ENCODE assay signal across 14 mouse cellular contexts in the genomic region with DNA sequence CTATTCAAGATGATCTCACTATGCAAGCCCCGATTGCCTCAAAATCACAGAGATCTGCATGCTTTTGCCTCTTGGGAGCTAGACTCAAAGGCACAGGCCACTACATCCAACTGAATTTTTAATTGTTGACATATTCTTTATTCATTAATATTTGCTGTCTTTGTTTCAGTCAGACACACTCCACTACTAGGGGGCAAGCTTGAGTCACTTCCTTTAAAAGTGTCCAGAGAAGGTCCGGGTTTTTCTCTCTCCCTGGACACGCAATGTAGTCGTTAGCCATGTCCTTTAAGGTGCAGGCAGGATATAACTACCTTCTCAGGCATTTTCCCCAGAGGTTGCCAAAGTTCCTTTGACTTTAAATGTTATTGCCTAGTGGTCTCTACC. TPM values are rescaled to one million over a fixed set of nuclear protein-coding genes. Genes with fewer than 3 reads are reported as not detected.
A peak's percentile ranks its signal among the peaks of the same experiment; 100 is the strongest.
DNase-seq lines count a peak whose midpoint lies in the region; ATAC-seq and TF ChIP-seq lines count a peak whose summit lies in the region.
"Had no signal": no experiment of that assay in that cellular context is flagged by ENCODE, and none has a peak within 500 bp of the region (broad histone marks: within the 10 kb centered on the region; RNA-seq: fewer than 3 reads in every experiment).

No protein-coding gene starts in this region.

- H3K9me3 ChIP-seq in intestine, postnatal 0 days (ENCODE audit: control insufficient read depth) = no peaks in the 10 kb centered on the region
- no peaks in the 10 kb centered on the region for H3K9me3 ChIP-seq in intestine, embryonic 15.5 days
- H3K9me3 ChIP-seq: midbrain, embryonic 12.5 days had no signal

- H3K4me3 ChIP-seq in intestine, postnatal 0 days (ENCODE audit: low read depth, low read length) = no peak overlapping the region
- no peak overlapping the region for H3K4me3 ChIP-seq in intestine, embryonic 15.5 days (replicated peaks)
- H3K4me3 ChIP-seq: midbrain, embryonic 12.5 days had no signal

- no peak overlapping the region for H3K4me2 ChIP-seq in intestine, postnatal 0 days (replicated peaks; ENCODE audit: low read depth)
- no peak overlapping the region for H3K4me2 ChIP-seq in intestine, embryonic 15.5 days (replicated peaks)
- H3K4me2 ChIP-seq: midbrain, embryonic 12.5 days had no signal

- no peak overlapping the region for H3K27ac ChIP-seq in intestine, postnatal 0 days (ENCODE audit: low read depth, low read length)
- no peak overlapping the region for H3K27ac ChIP-seq in intestine, embryonic 15.5 days
- H3K27ac ChIP-seq: midbrain, embryonic 12.5 days had no signal

- no peak overlapping the region for H3K9ac ChIP-seq in intestine, postnatal 0 days (ENCODE audit: low read depth, low read length)
- no peak overlapping the region for H3K9ac ChIP-seq in intestine, embryonic 15.5 days
- H3K9ac ChIP-seq: midbrain, embryonic 12.5 days had no signal

- ATAC-seq in intestine, postnatal 0 days = no peak
- no peak for ATAC-seq in intestine, embryonic 15.5 days
- no peak for ATAC-seq in megakaryocyte, adult 5-6 weeks (ENCODE audit: poor library complexity, severe bottlenecking)

- no peaks in the 10 kb centered on the region; the same call in 1 of the 2 replicates for H3K36me3 ChIP-seq in intestine, postnatal 0 days (ENCODE audit: control insufficient read depth, insufficient read depth)
- no peaks in the 10 kb centered on the region for H3K36me3 ChIP-seq in intestine, embryonic 15.5 days
- H3K36me3 ChIP-seq: G1E; midbrain, embryonic 12.5 days had no signal

- 75% methylated on average over 4 of the region's 4 CpGs for WGBS in intestine, postnatal 0 days
- WGBS in intestine, embryonic 15.5 days = 75% methylated on average over 4 of the region's 4 CpGs

- DNase-seq in cerebellum, adult 18-20 months = peak; percentile 25 to 28
- DNase-seq in cerebellum, adult 11 months = no peak
- DNase-seq in ovary, postnatal 14 days (ENCODE audit: low spot score) = peak; percentile 24
- no peak for DNase-seq in ovary, postnatal 10 days (ENCODE audit: low spot score)
- DNase-seq in heart, postnatal 4 days = peak; percentile 59
- DNase-seq: thymus, postnatal 14 days had no signal

- no peaks in the 10 kb centered on the region for H3K4me1 ChIP-seq in intestine, postnatal 0 days (replicated peaks; ENCODE audit: control insufficient read depth, insufficient read depth, low read length)
- H3K4me1 ChIP-seq in intestine, embryonic 15.5 days (replicated peaks) = no peaks in the 10 kb centered on the region
- H3K4me1 ChIP-seq: midbrain, embryonic 12.5 days had no signal

- 0 out of 2 replicates have a peak, but pooled peaks have one; percentile 9 for TF ChIP-seq CTCF in intestine, postnatal 0 days (IDR thresholded peaks at IDR 0.05; ENCODE audit: low read depth)

- H3K27me3 ChIP-seq in intestine, postnatal 0 days (replicated peaks; ENCODE audit: control insufficient read depth, insufficient read depth, low read length) = no peaks in the 10 kb centered on the region
- H3K27me3 ChIP-seq in intestine, embryonic 15.5 days (replicated peaks) = no peaks in the 10 kb centered on the region
- H3K27me3 ChIP-seq: midbrain, embryonic 12.5 days had no signal

RNA-seq across cellular contexts. Expression of gene Themis3, which starts 21.8 kb away (rescaled TPM):
- 25.7 and 30.6 TPM in 2 replicates for polyA plus RNA-seq in intestine, postnatal 0 days (2015; fragmentation: Nextera tagmentation; extraction: Ambion mirVana)
- polyA plus RNA-seq in intestine, embryonic 15.5 days (2015; fragmentation: Nextera tagmentation; extraction: Ambion mirVana) = 1.7 and 3.1 TPM in 2 replicates
- under 1 TPM; 0.16 to 0.24 TPM for total RNA-seq in heart, postnatal 4 days (2021)
- not detected in 2 replicates for total RNA-seq in megakaryocyte, adult 5-6 weeks (2015)
- total RNA-seq in megakaryocyte, adult 5-6 weeks (2017) = not detected in 2 replicates
- total RNA-seq: G1E; gastrocnemius, postnatal 4 days had no signal
- polyA plus RNA-seq: G1E; hindbrain, embryonic 11.5 days; liver, embryonic 16.5 days; midbrain, embryonic 12.5 days had no signal

RNA-seq across cellular contexts. Expression of gene Rab12, which starts 53.1 kb away (rescaled TPM):
- 20.1 and 21.5 TPM in 2 replicates for polyA plus RNA-seq in intestine, postnatal 0 days (2015; fragmentation: Nextera tagmentation; extraction: Ambion mirVana)
- polyA plus RNA-seq in intestine, embryonic 15.5 days (2015; fragmentation: Nextera tagmentation; extraction: Ambion mirVana) = 31.4 and 32.5 TPM in 2 replicates
- total RNA-seq in heart, postnatal 4 days (2021) = 100 to 1,000 TPM; 113 to 114 TPM
- 22.5 and 22.7 TPM in 2 replicates for total RNA-seq in megakaryocyte, adult 5-6 weeks (2015)
- 24.3 and 36.5 TPM in 2 replicates for total RNA-seq in megakaryocyte, adult 5-6 weeks (2017)

Comparison
In these comparisons a context has a peak if more than half of its experiments do, and no peak if none do; other contexts are left out.
1. DNase-seq: peak in cerebellum, adult 18-20 months (2 of 2), ovary, postnatal 14 days (single experiment) and heart, postnatal 4 days (single experiment); none in cerebellum, adult 11 months (single experiment) and ovary, postnatal 10 days (single experiment).